Mouse (Mus musculus) embryo, embryonic 11 days (tissue): Measurements from ENCODE around the gene Slc27a4.
A peak's percentile ranks its signal among the peaks of the same experiment; 100 is the strongest.
"Not testable (repeated sequence)": the region's sequence is repeated elsewhere in the genome, so short reads cannot be mapped to it uniquely, and the experiment has no call there.

Experiments used
- DNase-seq: peaks from one replicate; pipeline ENCODE4 v3.0.0-alpha.2; 2015

The Slc27a4 gene

DNA sequence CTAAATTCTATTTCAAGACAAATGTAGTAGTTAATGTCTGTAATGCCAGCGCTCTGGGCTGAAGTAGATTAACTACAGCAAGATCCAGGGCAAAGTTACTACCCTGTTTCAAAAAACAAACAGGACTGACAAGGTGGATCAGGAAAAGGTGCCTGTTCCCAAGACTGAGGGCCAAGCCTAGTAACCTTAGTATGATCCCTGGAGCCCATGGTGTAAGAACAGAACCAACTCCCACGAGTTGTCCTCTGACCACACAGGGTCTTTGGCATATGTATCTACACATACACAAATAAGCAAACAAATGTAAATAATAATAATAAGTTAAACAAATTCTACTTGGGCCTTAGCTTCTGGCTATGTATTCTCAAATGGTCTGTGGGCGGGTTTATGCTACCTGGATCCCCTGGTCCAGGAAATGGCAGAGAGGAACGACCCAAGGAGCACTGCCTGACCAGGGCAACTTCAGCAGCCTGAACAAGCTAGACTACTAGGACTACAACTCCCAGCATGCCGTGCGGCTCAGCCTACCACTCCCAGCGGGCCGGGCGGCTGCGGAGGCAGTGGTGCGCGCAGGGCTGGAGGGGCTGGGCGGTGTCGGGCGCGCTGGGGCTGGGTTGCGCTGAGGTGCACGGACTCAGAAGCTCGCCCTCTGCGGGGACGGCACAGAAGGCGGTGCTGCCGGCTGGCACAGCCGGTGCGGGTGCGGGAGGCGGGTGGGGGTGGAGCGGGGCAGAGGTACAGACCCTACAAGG, at the start of gene Slc27a4:
Gene Slc27a4 (plus strand): TSS at position 560 of the 752 bp plus-strand sequence.
- peak; percentile 97 for DNase-seq

DNA sequence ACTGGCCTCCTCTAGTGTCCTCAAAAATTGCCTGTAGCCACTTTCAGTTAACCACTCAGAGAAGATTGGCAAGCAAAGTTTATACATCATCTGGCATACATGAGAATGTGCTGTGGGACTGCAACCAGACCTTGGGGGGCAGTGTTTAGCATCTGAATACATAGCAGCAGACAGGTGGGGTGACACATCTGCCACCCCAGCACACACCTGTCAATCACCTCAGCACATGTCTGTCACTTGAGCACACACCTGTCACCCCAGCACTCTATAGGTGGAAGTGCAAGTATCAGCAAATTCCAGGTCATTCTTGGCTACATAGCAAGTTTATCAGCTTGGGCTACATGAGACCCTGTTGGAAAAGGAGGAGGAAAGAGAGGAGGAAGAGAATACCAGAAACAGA, 46.7 kb upstream of the Slc27a4 start:
- no peak for DNase-seq

DNA sequence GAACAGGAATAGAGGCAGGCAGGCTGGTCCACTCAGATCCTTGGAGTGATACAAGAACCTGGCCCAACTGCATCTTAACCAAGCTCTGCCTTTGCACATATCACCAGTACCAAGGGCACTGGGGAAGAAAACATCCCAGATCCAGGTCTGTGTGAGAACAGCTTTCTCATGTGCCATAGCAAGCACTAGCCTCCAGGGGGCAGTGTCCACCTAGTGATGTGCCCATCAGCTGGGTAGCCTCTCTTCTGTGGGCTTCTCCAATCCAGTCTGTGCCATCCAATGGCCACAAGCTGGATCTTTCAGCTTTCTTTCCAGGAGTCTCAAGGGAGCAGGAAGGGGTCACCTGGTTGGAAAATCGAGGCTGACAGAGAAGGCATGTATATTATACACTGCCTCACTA, 37.6 kb upstream of the Slc27a4 start:
- DNase-seq, result peak; percentile 80

DNA sequence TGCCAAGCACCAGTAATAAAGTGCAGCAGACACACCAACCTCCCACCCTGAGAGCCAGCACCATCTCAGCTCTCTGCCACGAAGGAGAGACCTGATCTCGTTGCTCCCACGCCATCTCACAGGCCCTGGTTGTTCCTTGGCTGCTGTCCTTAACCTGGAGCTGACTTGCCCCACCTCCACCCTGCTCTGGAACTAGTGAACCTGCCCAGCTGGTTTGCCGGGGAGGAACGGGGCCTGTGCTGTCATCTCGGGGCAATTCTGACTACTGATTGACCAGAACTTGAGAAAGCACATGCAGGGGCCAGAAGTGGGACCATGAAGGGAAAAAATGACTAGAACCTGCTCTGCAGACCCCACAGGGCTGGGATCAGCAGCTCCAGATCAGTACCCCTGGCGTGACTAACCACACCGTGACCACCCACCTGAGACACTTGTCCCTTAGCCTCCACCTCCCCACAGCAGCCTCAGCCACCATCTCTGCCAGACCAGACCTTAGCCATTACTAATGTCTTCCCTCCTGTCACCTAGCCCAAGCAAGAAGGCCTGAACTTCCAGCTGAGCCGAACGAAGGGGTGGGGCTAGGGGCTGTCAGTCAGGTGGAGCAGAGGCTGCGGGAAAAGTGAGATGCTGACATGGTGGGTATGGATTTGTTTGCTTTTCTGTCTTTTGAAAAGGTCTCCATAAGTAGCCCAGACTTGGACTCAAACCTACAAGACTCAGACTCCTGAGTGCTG, 34.3 kb upstream of the Slc27a4 start:
- DNase-seq, result no peak

DNA sequence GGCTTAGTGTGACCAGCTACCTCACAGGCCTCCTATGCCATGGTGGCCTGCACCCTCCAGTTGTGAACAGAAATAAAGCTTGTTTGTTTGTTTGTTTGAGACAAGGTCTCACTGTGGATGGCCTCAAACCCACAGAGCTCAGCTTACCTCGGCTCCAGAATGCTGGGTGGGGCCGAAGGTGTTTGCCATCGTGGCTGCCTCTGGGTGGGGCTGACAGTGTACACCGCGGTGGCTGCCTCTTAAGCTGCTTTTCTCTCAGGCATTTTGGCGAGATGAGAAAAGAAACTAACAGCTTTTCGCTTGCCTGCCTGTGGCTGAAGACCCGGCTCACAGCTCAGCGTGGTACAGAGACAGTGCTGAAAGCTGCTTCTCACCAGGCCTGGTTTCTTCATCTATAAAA, 33.5 kb upstream of the Slc27a4 start:
- DNase-seq, result no peak

DNA sequence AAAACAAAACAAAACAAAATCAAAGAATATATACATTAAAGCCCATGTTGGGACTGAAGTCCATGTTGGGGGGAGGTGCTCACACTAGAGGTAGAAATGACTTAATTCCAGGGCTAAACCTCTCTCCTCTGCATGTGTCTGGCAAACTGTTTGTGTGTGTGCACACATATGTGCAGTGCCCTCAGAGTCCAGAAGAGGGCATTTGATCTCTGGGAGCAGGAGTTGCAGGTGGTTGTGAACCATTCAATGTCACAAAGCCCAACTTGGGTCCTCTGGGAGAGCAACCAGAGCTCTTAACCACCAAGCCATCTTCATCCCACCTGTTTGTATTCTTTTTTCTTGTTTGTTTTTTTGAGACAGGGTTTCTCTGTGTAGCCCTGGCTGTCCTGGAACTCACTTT, 32.3 kb upstream of the Slc27a4 start:
- peak; percentile 9 for DNase-seq

DNA sequence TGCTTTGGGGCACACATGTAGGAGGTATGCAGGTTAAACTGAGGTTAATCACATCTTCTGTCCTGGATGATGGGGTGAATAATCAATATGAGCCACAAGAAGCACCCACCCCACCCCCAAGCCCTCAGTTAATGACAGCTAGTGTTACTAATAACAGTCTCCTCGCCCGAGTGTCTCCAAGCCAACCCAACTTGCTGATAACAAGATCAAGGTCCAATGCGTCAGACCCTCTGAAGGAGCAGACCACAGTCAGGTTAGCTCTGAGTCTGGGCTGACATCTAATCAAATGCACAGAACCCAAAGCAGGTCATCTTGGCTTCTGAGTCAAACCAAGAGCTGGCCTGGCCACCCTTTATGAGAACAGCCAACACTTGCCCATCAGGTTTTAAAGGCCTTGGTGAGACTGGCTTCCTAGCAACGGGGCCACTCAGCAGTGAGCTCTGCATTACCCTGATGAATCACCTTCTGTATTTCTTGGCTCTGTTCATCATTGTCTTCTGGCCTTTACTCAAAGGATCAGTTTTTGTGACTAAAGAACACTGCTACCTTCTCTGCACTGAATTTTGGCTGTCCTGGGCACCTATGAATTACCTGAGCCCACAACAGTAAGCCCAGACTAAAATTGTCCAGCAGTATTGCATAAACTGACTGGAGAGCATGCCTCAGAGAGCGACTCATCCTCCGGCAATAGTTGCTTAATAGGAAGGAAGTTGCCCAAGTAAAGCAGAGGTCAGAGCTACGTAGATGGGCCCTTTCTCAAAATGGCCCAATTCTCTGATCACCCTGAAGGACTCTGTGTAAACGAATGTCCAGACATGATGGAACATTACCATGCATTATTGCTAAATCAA, 30.6 kb upstream of the Slc27a4 start:
- DNase-seq, result no peak

DNA sequence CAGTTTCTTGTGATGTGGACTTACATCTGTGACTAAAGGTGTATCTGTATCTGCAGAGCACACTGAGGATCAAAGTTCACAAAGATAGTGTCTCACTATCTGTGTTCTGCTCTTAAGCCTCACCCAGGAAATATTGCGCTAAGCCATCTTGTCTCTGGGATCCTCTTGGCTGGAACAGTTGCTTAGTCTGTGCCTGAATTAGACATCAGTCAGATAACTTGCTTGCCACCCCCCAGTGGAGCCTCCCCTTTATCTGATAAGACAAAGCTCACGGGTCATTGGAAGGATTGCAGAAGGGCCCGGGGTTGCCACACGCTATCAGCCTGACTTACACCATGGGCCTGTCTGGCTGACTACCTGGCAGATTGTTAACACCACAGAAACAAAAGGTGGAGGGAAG, 29.1 kb upstream of the Slc27a4 start:
- DNase-seq, result no peak

DNA sequence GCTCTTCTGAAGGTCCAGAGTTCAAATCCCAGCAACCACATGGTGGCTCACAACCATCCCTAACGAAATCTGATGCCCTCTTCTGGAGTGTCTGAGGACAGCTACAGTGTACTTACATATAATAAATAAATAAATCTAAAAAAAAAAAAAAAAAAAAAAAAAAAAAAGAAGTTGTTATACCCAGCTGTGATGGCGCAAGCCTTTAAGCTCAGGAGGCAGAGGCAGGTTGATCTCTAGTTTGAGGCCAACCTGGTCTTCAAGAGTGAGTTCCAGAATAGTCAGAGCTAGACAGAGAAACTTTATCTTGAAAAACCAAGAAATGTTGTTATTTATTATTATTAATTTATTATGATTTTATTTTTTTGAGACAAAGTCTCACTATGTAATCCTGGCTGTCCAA, 21.2 kb upstream of the Slc27a4 start:
- DNase-seq, result not testable (repeated sequence)

DNA sequence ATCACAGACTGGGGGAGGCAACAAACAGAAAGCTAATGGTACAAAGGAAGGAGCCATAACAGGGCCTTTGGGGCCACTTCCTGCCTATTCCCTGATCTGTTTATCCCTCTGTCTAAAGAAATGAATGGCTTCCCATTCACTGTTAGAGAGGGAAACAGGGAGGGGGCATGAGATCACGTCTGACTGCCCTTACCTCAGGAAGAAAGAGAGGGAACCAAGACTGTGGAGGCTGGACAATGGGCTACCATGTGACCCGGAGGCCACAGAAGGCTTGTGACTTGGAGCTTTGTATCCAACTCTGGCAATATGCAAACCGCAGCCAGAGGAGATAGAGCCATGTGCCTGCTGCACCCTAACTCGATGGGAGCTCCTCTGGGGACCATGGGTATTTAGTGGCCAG, 18.1 kb upstream of the Slc27a4 start:
- DNase-seq, result no peak

DNA sequence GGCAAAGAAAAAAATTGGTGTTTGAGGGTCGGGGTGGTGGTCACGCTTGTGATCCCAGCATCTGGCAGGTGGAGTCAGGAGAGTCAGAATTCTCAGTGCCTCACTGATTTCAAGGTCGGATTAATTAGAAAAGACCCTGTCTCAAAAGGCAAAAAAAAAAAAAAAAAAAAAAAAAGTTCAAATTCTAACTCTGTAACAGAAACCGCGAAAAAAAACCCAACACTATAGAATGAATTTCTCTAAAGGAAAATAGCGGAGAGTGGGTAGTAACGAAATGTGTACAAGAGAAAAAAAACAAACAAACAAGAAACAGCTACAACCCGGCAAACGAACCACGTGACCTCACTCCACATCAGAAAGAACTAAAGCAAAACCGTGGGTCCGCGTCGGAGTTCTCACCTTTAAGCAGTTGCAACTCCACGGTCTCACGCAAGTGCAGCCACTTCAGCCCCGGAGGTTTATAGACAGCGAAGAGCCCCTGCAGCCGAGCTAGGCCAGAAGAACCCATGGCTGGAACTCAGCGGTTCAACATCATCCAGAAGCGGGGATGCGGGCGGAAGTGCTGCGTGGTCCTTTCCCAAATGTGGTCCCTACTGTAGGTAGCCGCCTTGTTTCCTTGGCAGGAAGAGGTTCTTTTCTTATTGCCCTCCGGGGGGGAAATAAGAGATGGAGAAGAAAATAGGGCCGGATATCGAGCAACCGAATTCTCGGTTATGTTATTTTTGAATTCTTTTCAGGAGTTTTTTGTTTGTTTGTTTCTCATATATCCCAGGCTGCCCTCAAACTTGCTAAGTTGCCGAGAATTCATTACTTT, 15.1 kb upstream of the Slc27a4 start, which contains the start of gene Coq4:
Gene Coq4 (plus strand): TSS at position 390 of the 814 bp plus-strand sequence.
- peak; percentile 93 for DNase-seq

DNA sequence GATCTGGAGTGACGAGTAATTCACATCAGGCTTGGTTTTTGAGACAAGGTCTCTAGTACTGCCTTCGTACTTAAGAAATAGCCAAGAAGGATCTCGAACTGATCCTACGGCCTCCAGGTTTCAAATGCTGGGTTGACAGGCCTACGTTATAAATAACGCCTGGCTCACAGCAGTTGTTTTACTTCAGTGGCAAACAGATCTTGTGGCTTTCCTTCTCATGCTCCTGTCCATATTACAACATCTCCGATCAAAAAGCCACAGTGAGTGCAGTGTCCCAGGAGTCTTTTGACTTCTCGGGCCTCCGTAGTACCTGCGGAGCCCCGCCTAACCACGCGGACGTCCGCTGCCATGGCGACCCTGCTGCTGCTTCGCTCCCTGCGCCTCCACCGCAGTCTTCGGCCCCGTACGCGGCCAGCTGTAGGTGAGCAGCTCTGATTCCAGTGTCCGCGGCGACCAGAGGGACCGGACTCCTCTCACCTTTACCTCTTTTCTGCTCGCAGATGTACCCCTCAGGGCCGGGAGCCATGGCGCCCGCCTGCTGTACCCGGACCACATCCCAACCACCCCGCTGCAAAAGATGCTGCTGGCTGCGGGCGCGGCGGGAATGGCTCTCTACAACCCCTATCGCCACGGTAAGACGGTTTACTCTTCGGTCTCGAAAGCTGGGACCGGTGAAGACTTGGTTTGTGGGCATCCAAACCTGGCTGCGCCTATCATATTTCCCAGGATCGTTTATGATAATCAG, 14.3 kb upstream of the Slc27a4 start, which contains the start of gene Trub2:
Gene Trub2 (minus strand): TSS at position 566 of the 745 bp plus-strand sequence.
- peak; percentile 90 for DNase-seq

DNA sequence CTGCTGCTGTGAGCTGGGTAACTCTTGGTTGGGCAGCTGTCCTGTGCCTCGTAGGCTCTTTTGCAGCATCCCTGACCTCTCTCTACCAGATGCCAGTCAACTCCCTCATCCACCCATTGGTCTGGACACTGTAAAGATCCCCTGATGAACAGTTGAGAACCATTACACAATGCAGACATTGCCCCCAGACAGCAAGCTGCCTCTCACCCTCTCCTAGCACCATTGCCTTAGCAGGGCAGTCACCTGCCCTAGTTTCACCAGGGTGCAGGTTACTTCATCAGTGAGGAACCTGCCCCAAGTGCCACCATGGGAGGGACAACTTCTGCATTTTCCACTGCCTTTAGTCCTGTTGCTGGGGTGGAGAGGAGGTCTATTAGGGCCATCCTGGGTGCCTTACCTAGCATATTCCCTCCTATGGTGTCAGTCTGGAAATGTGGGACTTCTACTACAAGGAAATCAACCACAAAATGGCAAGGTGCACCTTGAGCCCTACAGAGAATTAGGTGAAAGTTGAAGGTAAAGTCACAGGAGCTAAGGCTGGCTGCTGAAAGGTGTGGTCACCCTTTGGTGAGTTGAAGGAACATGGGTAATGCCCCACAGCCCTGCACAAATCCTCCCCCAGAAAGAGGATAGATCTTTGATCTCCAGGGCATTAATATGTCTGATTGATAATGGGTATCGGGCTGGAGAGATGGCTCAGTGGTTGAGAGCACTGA, 9.5 kb upstream of the Slc27a4 start:
- DNase-seq, result no peak

DNA sequence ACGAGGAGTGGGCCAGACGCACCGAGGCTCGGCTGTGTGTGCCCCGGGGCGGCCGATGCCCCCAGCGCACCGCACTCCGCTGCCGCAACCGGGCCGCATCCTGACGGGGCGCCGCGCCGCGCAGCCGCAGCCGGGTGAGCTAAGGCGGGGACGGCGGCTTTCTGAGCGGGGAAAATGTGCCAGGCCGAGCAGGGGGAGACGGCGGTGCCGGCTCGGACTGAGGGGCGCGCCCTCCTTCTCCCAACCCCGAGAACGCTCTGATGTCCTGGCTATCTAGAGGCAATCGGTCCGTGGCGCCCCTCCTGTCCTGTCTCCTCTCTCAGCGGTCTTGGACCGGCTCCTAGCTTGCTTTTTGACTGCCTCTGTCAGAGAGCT, 380 bp downstream of the Slc27a4 start:
- no peak for DNase-seq

DNA sequence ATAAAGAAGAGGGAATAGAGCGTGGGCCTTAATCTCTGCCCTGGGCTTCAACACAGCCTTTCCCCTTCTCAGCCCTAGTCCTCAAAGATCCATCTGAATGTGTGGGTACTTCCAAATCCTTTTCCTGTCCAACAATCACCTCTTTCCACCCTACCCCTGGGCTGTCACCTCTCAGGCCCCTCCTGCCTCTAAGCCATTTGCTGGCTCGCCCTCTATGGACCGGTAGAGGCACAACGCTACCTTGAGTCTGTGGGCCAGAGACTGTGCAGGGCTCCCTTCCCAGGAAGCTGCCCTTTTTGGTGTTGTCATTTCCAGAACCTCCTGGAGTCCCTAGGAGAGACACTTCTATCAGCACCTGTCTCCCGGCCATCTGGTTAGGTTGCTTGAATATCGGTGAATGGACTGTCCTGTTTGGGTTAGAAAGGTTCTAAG, 982 bp downstream of the Slc27a4 start:
- DNase-seq, result peak; percentile 59

DNA sequence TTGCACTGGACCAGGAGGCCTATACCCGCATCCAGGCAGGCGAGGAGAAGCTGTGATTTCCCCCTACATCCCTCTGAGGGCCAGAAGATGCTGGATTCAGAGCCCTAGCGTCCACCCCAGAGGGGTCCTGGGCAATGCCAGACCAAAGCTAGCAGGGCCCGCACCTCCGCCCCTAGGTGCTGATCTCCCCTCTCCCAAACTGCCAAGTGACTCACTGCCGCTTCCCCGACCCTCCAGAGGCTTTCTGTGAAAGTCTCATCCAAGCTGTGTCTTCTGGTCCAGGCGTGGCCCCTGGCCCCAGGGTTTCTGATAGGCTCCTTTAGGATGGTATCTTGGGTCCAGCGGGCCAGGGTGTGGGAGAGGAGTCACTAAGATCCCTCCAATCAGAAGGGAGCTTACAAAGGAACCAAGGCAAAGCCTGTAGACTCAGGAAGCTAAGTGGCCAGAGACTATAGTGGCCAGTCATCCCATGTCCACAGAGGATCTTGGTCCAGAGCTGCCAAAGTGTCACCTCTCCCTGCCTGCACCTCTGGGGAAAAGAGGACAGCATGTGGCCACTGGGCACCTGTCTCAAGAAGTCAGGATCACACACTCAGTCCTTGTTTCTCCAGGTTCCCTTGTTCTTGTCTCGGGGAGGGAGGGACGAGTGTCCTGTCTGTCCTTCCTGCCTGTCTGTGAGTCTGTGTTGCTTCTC, 13.4 kb downstream of the Slc27a4 start:
- no peak for DNase-seq

DNA sequence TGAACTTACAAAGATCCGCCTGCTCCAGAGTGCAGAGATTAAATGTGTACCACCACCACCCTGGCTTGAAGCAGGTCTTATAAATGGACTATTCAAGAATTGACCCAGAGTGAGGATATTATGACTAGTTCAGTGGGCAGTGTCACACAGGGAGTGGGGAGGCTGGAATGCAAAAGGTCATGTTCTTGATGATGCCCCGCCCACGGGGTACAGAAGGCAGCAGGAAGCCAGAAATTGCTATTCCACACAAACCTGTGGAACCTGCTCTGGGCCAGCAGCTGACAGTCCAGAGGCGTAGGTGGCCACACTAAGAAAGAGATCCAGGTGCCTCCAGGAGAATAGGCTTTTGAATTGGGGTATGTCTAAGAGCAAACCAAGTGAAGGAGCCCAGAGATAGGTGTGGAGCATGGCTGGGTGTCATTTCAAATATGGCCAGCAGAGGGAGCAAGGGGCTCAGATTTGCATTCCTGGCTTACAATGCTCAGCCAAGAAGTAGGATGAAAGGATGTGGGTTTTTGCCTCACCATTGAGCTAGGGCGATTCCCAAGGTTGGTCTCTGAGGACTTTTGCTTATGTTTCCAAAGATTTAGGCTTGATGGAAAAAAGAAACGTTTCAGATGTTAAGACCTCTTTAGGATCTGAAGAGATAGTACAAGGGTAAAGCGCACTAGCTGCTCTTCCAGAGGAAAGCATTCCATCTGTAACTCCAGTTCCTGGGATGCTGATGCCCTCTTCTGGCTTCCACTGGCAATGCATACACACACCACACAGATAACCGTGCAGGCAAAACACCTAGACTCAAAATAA, 15.2 kb downstream of the Slc27a4 start:
- peak; percentile 81 for DNase-seq

DNA sequence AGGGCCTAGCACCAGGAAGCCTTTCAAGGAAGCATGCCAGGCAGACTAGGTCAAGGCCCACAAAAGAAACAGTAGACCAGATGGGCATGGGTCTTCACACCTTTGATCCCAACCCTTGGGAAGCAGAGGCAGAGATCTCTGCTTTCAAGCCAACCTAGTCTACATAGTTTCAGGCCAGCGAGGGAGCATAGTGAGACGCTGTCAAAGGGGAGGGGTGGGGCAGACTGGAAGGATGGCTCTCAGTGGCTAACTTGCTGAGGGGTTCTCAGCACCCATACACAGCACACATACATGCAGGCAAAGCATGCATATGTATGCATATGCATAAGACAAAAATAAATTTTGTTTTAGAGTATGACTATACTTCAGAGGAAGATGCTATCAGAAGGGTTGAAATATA, 16.9 kb downstream of the Slc27a4 start:
- DNase-seq, result peak; percentile 12
